Comparison of ENCODE assay signal across 10 mouse cellular contexts in the genomic region with DNA sequence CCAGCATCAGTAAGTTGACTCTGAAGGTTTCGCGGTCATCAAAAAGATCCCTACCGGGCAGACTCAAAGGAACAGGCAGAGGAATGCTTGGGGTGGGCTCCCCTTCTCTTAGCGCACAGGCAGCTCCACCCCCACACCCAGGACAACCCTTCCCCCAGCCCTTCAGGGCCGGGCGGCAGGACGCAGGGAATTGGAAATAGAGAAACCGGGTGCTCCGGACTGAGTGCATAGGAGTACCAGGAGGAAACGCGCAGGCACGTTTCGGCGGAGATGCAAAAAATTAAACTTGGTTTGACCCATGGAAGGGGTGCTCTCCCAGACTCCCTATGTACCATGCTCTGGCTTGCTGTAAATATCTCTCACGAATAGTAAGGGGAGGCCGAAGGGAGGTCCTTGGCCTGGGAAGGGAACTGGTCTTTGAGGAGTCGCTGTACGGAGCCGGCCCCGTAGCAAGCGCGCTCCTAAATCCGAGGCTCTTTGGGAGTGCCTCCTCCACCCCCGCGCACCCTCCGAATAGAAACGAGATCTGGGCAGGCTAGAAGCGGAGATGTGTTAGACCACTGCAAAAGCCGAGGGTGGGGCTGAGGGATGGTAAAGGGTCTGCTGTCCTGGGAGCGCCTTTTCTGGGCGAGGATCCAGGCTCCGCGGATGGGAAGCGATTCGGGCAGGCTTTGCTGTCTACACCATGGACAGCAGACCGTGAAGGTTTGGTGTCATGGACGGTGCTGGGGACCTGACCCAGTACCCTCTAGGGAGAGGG. TPM values are rescaled to one million over a fixed set of nuclear protein-coding genes. Genes with fewer than 3 reads are reported as not detected.
DNase-seq lines count a peak whose midpoint lies in the region; ATAC-seq and TF ChIP-seq lines count a peak whose summit lies in the region.
"Had no signal": no experiment of that assay in that cellular context is flagged by ENCODE, and none has a peak within 500 bp of the region (broad histone marks: within the 10 kb centered on the region; RNA-seq: fewer than 3 reads in every experiment).

No protein-coding gene starts in this region.

- H3K27me3 ChIP-seq in heart, postnatal 0 days (ENCODE audit: control insufficient read depth, insufficient read depth, low read length) = peaks cover 99% of the 10 kb centered on the region
- peaks cover 32% of the 10 kb centered on the region; the same call in 1 of the 2 replicates for H3K27me3 ChIP-seq in forebrain, embryonic 12.5 days
- no peaks in the 10 kb centered on the region; the same call in 1 of the 2 replicates for H3K27me3 ChIP-seq in neural tube, embryonic 14.5 days (ENCODE audit: control insufficient read depth, insufficient read depth, low read length)

- intact Hi-C loops in gastrocnemius, postnatal 14 days (cut with DNase I; ENCODE audit: low total_unique reads) = no loop called here

- H3K9me3 ChIP-seq in heart, postnatal 0 days (replicated peaks; ENCODE audit: control insufficient read depth, low read length) = no peaks in the 10 kb centered on the region
- no peaks in the 10 kb centered on the region for H3K9me3 ChIP-seq in forebrain, embryonic 12.5 days
- H3K9me3 ChIP-seq in neural tube, embryonic 14.5 days (ENCODE audit: control insufficient read depth, low read length) = no peaks in the 10 kb centered on the region
- H3K9me3 ChIP-seq: megakaryocyte, embryonic 14.5 days had no signal

- no peak for DNase-seq in heart, postnatal 0 days (ENCODE audit: low spot score)
- no peak for DNase-seq in heart, postnatal 4 days
- DNase-seq in layer of hippocampus, postnatal 25 days (ENCODE audit: extremely low spot score in 1 of 2, low spot score in 1 of 2) = peak; percentile 42 to 51
- no peak for DNase-seq in MN1 (ENCODE audit: low spot score)
- DNase-seq in gastrocnemius, postnatal 14 days = no peak

- no peak for ATAC-seq in heart, postnatal 0 days (ENCODE audit: insufficient read depth, low read depth)
- ATAC-seq in forebrain, embryonic 12.5 days (ENCODE audit: low FRiP score) = no peak
- no peak for ATAC-seq in neural tube, embryonic 14.5 days (ENCODE audit: low read depth)
- ATAC-seq in megakaryocyte, adult 5-6 weeks (ENCODE audit: poor library complexity, severe bottlenecking) = no peak

- H3K4me1 ChIP-seq in heart, postnatal 0 days (ENCODE audit: control insufficient read depth, insufficient read depth) = no peaks in the 10 kb centered on the region
- H3K4me1 ChIP-seq in forebrain, embryonic 12.5 days = peaks cover 77% of the 10 kb centered on the region
- H3K4me1 ChIP-seq in neural tube, embryonic 14.5 days (ENCODE audit: control insufficient read depth, insufficient read depth, low read length) = peaks cover 44% of the 10 kb centered on the region; the same call in 1 of the 2 replicates

- no peak overlapping the region for H3K9ac ChIP-seq in heart, postnatal 0 days (replicated peaks; ENCODE audit: low read depth, low read length)
- H3K9ac ChIP-seq in forebrain, embryonic 12.5 days = peak overlapping the region; percentile 97
- H3K9ac ChIP-seq in neural tube, embryonic 14.5 days (replicated peaks; ENCODE audit: low read depth, low read length) = peak overlapping the region; percentile 98

- H3K27ac ChIP-seq in heart, postnatal 0 days (ENCODE audit: low read depth) = no peak overlapping the region
- peak overlapping the region; percentile 99 for H3K27ac ChIP-seq in forebrain, embryonic 12.5 days
- H3K27ac ChIP-seq in neural tube, embryonic 14.5 days (ENCODE audit: low read depth, low read length) = peak overlapping the region; percentile 99

- no peak for TF ChIP-seq CTCF in heart, postnatal 0 days (IDR thresholded peaks at IDR 0.05; ENCODE audit: low read depth)

- no peak for TF ChIP-seq EP300 in heart, postnatal 0 days (IDR thresholded peaks at IDR 0.05; ENCODE audit: low read depth)

- peak overlapping the region; percentile 6; the same call in 1 of the 2 replicates for H3K4me3 ChIP-seq in heart, postnatal 0 days (ENCODE audit: low read depth, low read length)
- H3K4me3 ChIP-seq in forebrain, embryonic 12.5 days (replicated peaks) = peak overlapping the region; percentile 90
- peak overlapping the region; percentile 79 for H3K4me3 ChIP-seq in neural tube, embryonic 14.5 days (ENCODE audit: low read depth, low read length)
- H3K4me3 ChIP-seq: erythroblast, embryonic 14.5 days; megakaryocyte, embryonic 14.5 days had no signal

- WGBS in heart, postnatal 0 days = 2% methylated on average over 37 of the region's 37 CpGs
- under 1% methylated on average over 37 of the region's 37 CpGs for WGBS in forebrain, embryonic 12.5 days
- 1% methylated on average over 36 of the region's 37 CpGs for WGBS in neural tube, embryonic 14.5 days

- no peaks in the 10 kb centered on the region for H3K36me3 ChIP-seq in heart, postnatal 0 days (replicated peaks; ENCODE audit: control insufficient read depth, insufficient read depth, low read length)
- no peaks in the 10 kb centered on the region; the same call in 1 of the 2 replicates for H3K36me3 ChIP-seq in forebrain, embryonic 12.5 days (replicated peaks)
- H3K36me3 ChIP-seq in neural tube, embryonic 14.5 days (ENCODE audit: control insufficient read depth, insufficient read depth, low read length) = 0 out of 2 replicates have a peak, but pooled peaks cover 4% of the 10 kb centered on the region

- H3K4me2 ChIP-seq in heart, postnatal 0 days (ENCODE audit: low read depth, low read length) = no peak overlapping the region
- peak overlapping the region; percentile 68 for H3K4me2 ChIP-seq in forebrain, embryonic 12.5 days
- peak overlapping the region; percentile 51 for H3K4me2 ChIP-seq in neural tube, embryonic 14.5 days (ENCODE audit: low read depth, low read length)

RNA-seq across cellular contexts. Expression of a gene that starts 29.5 kb away (rescaled TPM):
- 15.8 and 51.0 TPM in 2 replicates for total RNA-seq in heart, postnatal 0 days (2014; rRNA removed; ENCODE audit: low replicate concordance)
- polyA plus RNA-seq in heart, postnatal 0 days (2015; fragmentation: Nextera tagmentation; extraction: Ambion mirVana) = 27.1 and 27.7 TPM in 2 replicates
- total RNA-seq in heart, postnatal 4 days (2021) = 10 to 100 TPM; 47.0 to 47.8 TPM
- 62.6 and 64.5 TPM in 2 replicates for polyA plus RNA-seq in forebrain, embryonic 12.5 days (2016; fragmentation: Nextera tagmentation; extraction: Ambion mirVana)
- total RNA-seq in layer of hippocampus, postnatal 25 days (2021) = 10 to 100 TPM; 58.7 to 62.5 TPM
- polyA plus RNA-seq in neural tube, embryonic 14.5 days (2014; fragmentation: Nextera tagmentation; extraction: Ambion mirVana) = 49.2 and 61.0 TPM in 2 replicates
- total RNA-seq in gastrocnemius, postnatal 14 days (2021) = 10 to 100 TPM; 29.5 to 30.3 TPM
- 54.2 and 55.4 TPM in 2 replicates for total RNA-seq in megakaryocyte, adult 5-6 weeks (2015)
- 24.1 and 26.0 TPM in 2 replicates for total RNA-seq in megakaryocyte, adult 5-6 weeks (2017)

RNA-seq across cellular contexts. Expression of a gene that starts 37.6 kb away (rescaled TPM):
- 0.84 TPM in 1 of 2 replicates, not detected in the other for total RNA-seq in heart, postnatal 0 days (2014; rRNA removed; ENCODE audit: low replicate concordance)
- 0.07 and 0.10 TPM in 2 replicates for polyA plus RNA-seq in heart, postnatal 0 days (2015; fragmentation: Nextera tagmentation; extraction: Ambion mirVana)
- total RNA-seq in heart, postnatal 4 days (2021) = not detected
- polyA plus RNA-seq in forebrain, embryonic 12.5 days (2016; fragmentation: Nextera tagmentation; extraction: Ambion mirVana) = 0.11 and 0.41 TPM in 2 replicates
- under 1 TPM in 1 of 2 experiments, not detected in 1; 0.22 TPM for total RNA-seq in layer of hippocampus, postnatal 25 days (2021)
- polyA plus RNA-seq in neural tube, embryonic 14.5 days (2014; fragmentation: Nextera tagmentation; extraction: Ambion mirVana) = 0.15 and 0.31 TPM in 2 replicates
- not detected for total RNA-seq in gastrocnemius, postnatal 14 days (2021)
- not detected in 2 replicates for total RNA-seq in megakaryocyte, adult 5-6 weeks (2015)
- not detected in 2 replicates for total RNA-seq in megakaryocyte, adult 5-6 weeks (2017)
- polyA plus RNA-seq: erythroblast, embryonic 14.5 days had no signal

Comparison
In these comparisons a context has a peak if more than half of its experiments do, and no peak if none do; other contexts are left out.
1. DNase-seq: peak in layer of hippocampus, postnatal 25 days (2 of 2); none in heart, postnatal 0 days (single experiment), heart, postnatal 4 days (single experiment), MN1 (single experiment) and gastrocnemius, postnatal 14 days (single experiment).
2. H3K4me3 ChIP-seq: peak in every context shown above with its lines; median percentile 90 in forebrain, embryonic 12.5 days; 79 in neural tube, embryonic 14.5 days; 6 in heart, postnatal 0 days.